Comparison of ENCODE assay signal across 9 mouse cellular contexts in genomic region chr14:103354396-103355352, GRCm38 (mm10). TPM values are rescaled to one million over a fixed set of nuclear protein-coding genes. Genes with fewer than 3 reads are reported as not detected.
DNase-seq lines count a peak whose midpoint lies in the region; ATAC-seq and TF ChIP-seq lines count a peak whose summit lies in the region.
"Had no signal": no experiment of that assay in that cellular context is flagged by ENCODE, and none has a peak within 500 bp of the region (broad histone marks: within the 10 kb centered on the region; RNA-seq: fewer than 3 reads in every experiment).

No protein-coding gene starts in this region.

- no peak for DNase-seq in forebrain, embryonic 10.5 days (ENCODE audit: extremely low spot score, low spot score)
- DNase-seq in liver, postnatal 0 days: no peak
- DNase-seq in liver, embryonic 11.5 days (ENCODE audit: low spot score): no peak
- peak; percentile 53 for DNase-seq in retina, embryonic 14.5 days (ENCODE audit: low spot score)
- DNase-seq in spleen, adult 12 weeks (ENCODE audit: low spot score): no peak
- DNase-seq: lung, postnatal 14 days had no signal

- H3K4me1 ChIP-seq in forebrain, embryonic 10.5 days: peaks cover 15% of the 10 kb centered on the region
- 0 out of 2 replicates have a peak, but pooled peaks cover 2% of the 10 kb centered on the region for H3K4me1 ChIP-seq in forebrain, embryonic 16.5 days (replicated peaks; ENCODE audit: control insufficient read depth, insufficient read depth, low read length)
- peaks cover 15% of the 10 kb centered on the region for H3K4me1 ChIP-seq in liver, postnatal 0 days (ENCODE audit: insufficient read depth)
- H3K4me1 ChIP-seq in liver, embryonic 11.5 days (replicated peaks; ENCODE audit: control insufficient read depth, insufficient read depth, low read length): peaks cover 4% of the 10 kb centered on the region; the same call in 1 of the 2 replicates
- no peaks in the 10 kb centered on the region; the same call in 1 of the 2 replicates for H3K4me1 ChIP-seq in hindbrain, embryonic 16.5 days (ENCODE audit: control insufficient read depth, insufficient read depth, low read depth, low read length)

- TF ChIP-seq EP300 in liver, postnatal 0 days (IDR thresholded peaks at IDR 0.05; ENCODE audit: low read depth): no peak

- WGBS in forebrain, embryonic 10.5 days: 25% methylated on average over 17 of the region's 18 CpGs
- 27% methylated on average over 16 of the region's 18 CpGs for WGBS in forebrain, embryonic 16.5 days
- 55% methylated on average over 17 of the region's 18 CpGs for WGBS in liver, postnatal 0 days (ENCODE audit: insufficient replicate concordance)
- 41% methylated on average over 17 of the region's 18 CpGs for WGBS in liver, embryonic 11.5 days
- WGBS in hindbrain, embryonic 16.5 days: 29% methylated on average over 16 of the region's 18 CpGs

- H3K9ac ChIP-seq in forebrain, embryonic 16.5 days (replicated peaks; ENCODE audit: low read depth, low read length): no peak overlapping the region
- H3K9ac ChIP-seq in liver, postnatal 0 days (replicated peaks): no peak overlapping the region
- H3K9ac ChIP-seq in liver, embryonic 11.5 days (ENCODE audit: low read depth, low read length): no peak overlapping the region
- no peak overlapping the region; the same call in 1 of the 2 replicates for H3K9ac ChIP-seq in hindbrain, embryonic 16.5 days (ENCODE audit: low read depth, low read length)

- peak overlapping the region; percentile 28 for H3K4me3 ChIP-seq in forebrain, embryonic 10.5 days
- no peak overlapping the region for H3K4me3 ChIP-seq in forebrain, embryonic 16.5 days (replicated peaks; ENCODE audit: low read length)
- no peak overlapping the region for H3K4me3 ChIP-seq in liver, postnatal 0 days (ENCODE audit: low read depth, low read length)
- H3K4me3 ChIP-seq in liver, embryonic 11.5 days (ENCODE audit: low read depth, low read length): no peak overlapping the region
- no peak overlapping the region for H3K4me3 ChIP-seq in hindbrain, embryonic 16.5 days (ENCODE audit: low read length)

- peak overlapping the region; percentile 53 for H3K27ac ChIP-seq in forebrain, embryonic 10.5 days
- H3K27ac ChIP-seq in forebrain, embryonic 16.5 days (ENCODE audit: low read length): no peak overlapping the region
- H3K27ac ChIP-seq in liver, postnatal 0 days (ENCODE audit: low read depth): no peak overlapping the region
- no peak overlapping the region for H3K27ac ChIP-seq in liver, embryonic 11.5 days (ENCODE audit: low read depth, low read length)
- H3K27ac ChIP-seq in hindbrain, embryonic 16.5 days (ENCODE audit: low read depth, low read length): no peak overlapping the region

- no peaks in the 10 kb centered on the region for H3K9me3 ChIP-seq in forebrain, embryonic 10.5 days
- H3K9me3 ChIP-seq in forebrain, embryonic 16.5 days (ENCODE audit: control insufficient read depth, low read length): no peaks in the 10 kb centered on the region
- H3K9me3 ChIP-seq in liver, postnatal 0 days (ENCODE audit: low read length): no peaks in the 10 kb centered on the region
- H3K9me3 ChIP-seq in liver, embryonic 11.5 days (ENCODE audit: control insufficient read depth, low read length): no peaks in the 10 kb centered on the region
- H3K9me3 ChIP-seq in hindbrain, embryonic 16.5 days (ENCODE audit: control insufficient read depth, low read length): no peaks in the 10 kb centered on the region

- TF ChIP-seq CTCF in liver, postnatal 0 days (IDR thresholded peaks at IDR 0.05; ENCODE audit: low read depth): no peak

- peaks cover 13% of the 10 kb centered on the region for H3K27me3 ChIP-seq in forebrain, embryonic 10.5 days (ENCODE audit: poor library complexity, severe bottlenecking)
- H3K27me3 ChIP-seq in forebrain, embryonic 16.5 days (replicated peaks; ENCODE audit: control insufficient read depth, insufficient read depth, low read length): no peaks in the 10 kb centered on the region
- no peaks in the 10 kb centered on the region for H3K27me3 ChIP-seq in liver, postnatal 0 days (ENCODE audit: insufficient read depth, low read length)
- H3K27me3 ChIP-seq in liver, embryonic 11.5 days (replicated peaks; ENCODE audit: control insufficient read depth, insufficient read depth, low read length): no peaks in the 10 kb centered on the region
- H3K27me3 ChIP-seq in hindbrain, embryonic 16.5 days (replicated peaks; ENCODE audit: control insufficient read depth, insufficient read depth, low read length): no peaks in the 10 kb centered on the region

- no peak for ATAC-seq in forebrain, embryonic 16.5 days
- ATAC-seq in liver, postnatal 0 days: no peak
- no peak for ATAC-seq in liver, embryonic 11.5 days (replicated peaks; ENCODE audit: low FRiP score)
- ATAC-seq in hindbrain, embryonic 16.5 days: no peak
- ATAC-seq in inflammation-experienced regulatory T-cells, adult 6 months: no peak

- H3K36me3 ChIP-seq in forebrain, embryonic 10.5 days (replicated peaks): no peaks in the 10 kb centered on the region
- H3K36me3 ChIP-seq in forebrain, embryonic 16.5 days (ENCODE audit: control insufficient read depth, insufficient read depth): no peaks in the 10 kb centered on the region
- H3K36me3 ChIP-seq in liver, postnatal 0 days (replicated peaks; ENCODE audit: insufficient read depth, low read length): no peaks in the 10 kb centered on the region
- no peaks in the 10 kb centered on the region for H3K36me3 ChIP-seq in liver, embryonic 11.5 days (ENCODE audit: control insufficient read depth, insufficient read depth, low read length)
- H3K36me3 ChIP-seq in hindbrain, embryonic 16.5 days (ENCODE audit: control insufficient read depth, insufficient read depth, low read length): no peaks in the 10 kb centered on the region

- no peak overlapping the region for H3K4me2 ChIP-seq in forebrain, embryonic 16.5 days (ENCODE audit: low read length)
- peak overlapping the region; percentile 28 for H3K4me2 ChIP-seq in liver, postnatal 0 days (ENCODE audit: low read depth, low read length)
- no peak overlapping the region for H3K4me2 ChIP-seq in liver, embryonic 11.5 days
- H3K4me2 ChIP-seq in hindbrain, embryonic 16.5 days (ENCODE audit: low read length): peak overlapping the region; percentile 39

RNA-seq across cellular contexts. Expression of gene Mycbp2, which starts 8.1 kb away (rescaled TPM):
- polyA plus RNA-seq in forebrain, embryonic 10.5 days (2016; fragmentation: Nextera tagmentation; extraction: Ambion mirVana): 15.2 and 17.2 TPM in 2 replicates
- polyA plus RNA-seq in forebrain, embryonic 16.5 days (2015; fragmentation: Nextera tagmentation; extraction: Ambion mirVana): 49.5 and 56.6 TPM in 2 replicates
- polyA plus RNA-seq in liver, postnatal 0 days (2015; fragmentation: Nextera tagmentation; extraction: Ambion mirVana): 7.1 and 8.0 TPM in 2 replicates
- 16.6 and 17.7 TPM in 2 replicates for polyA plus RNA-seq in liver, embryonic 11.5 days (2014; fragmentation: Nextera tagmentation; extraction: Ambion mirVana)
- 54.3 and 60.0 TPM in 2 replicates for polyA plus RNA-seq in hindbrain, embryonic 16.5 days (2015; fragmentation: Nextera tagmentation; extraction: Ambion mirVana)
- polyA plus RNA-seq in inflammation-experienced regulatory T-cells, adult 6 months (2017; shearing (Covaris generic)): 100 to 1,000 TPM in 2 of 3 experiments, 10 to 100 TPM in 1; 46.3 to 113 (median 111) TPM

Comparison
In these comparisons a context has a peak if more than half of its experiments do, and no peak if none do; other contexts are left out.
1. H3K4me2 ChIP-seq: peak in liver, postnatal 0 days (single experiment) and hindbrain, embryonic 16.5 days (single experiment); none in forebrain, embryonic 16.5 days (single experiment) and liver, embryonic 11.5 days (single experiment).